Mouse (Mus musculus) erythroblast, embryonic 14.5 days (primary cell): ENCODE measurements around the gene Med19. TPM values are rescaled to one million over a fixed set of nuclear protein-coding genes. Genes with fewer than 3 reads are reported as not detected.
"Not testable (repeated sequence)": the region's sequence is repeated elsewhere in the genome, so short reads cannot be mapped to it uniquely, and the experiment has no call there.

Experiments
- H3K27me3 ChIP-seq: 2 replicates; pipeline ENCODE4 v1.6.1; 2012; ENCODE audit warnings: inconsistent platforms; ENCODE audit not compliant: control insufficient read depth
- H3K36me3 ChIP-seq: 2 replicates; pipeline ENCODE4 v1.6.1; 2012; ENCODE audit warnings: mild to moderate bottlenecking, inconsistent platforms; ENCODE audit not compliant: control insufficient read depth
- H3K4me1 ChIP-seq: 2 replicates; pipeline ENCODE4 v1.6.1; 2012; ENCODE audit warnings: inconsistent platforms; ENCODE audit not compliant: control insufficient read depth
- H3K4me3 ChIP-seq: replicated peaks from 2 replicates; pipeline ENCODE3; 2012; ENCODE audit warnings: moderate library complexity, mild to moderate bottlenecking, inconsistent platforms
- H3K9me3 ChIP-seq: 2 replicates; pipeline ENCODE4 v1.6.1; 2012; ENCODE audit warnings: low read length, inconsistent platforms, mixed read lengths; ENCODE audit not compliant: control insufficient read depth
- GATA1 ChIP-seq: IDR thresholded peaks from 2 replicates; pipeline ENCODE4 v1.6.1; 2012; ENCODE audit warnings: low read length, inconsistent platforms, mixed read lengths
- TAL1 ChIP-seq: IDR thresholded peaks from 3 replicates; pipeline ENCODE4 v1.6.1; 2012; ENCODE audit warnings: low read length, inconsistent platforms, mixed read lengths
- polyA plus RNA-seq: library from polyadenylated mRNA; stranded (reverse); fragments of >175 nt; gene quantifications from 2 replicates; pipeline ENCODE4 v1.2.3, GENCODE M21; 2012

Gene Med19
- polyA plus RNA-seq, 1 experiment: 3.1 TPM

GRCm38 (mm10) chr2:84726716-84727115 is 48.5 kb downstream of the Med19 start:
- Histone ChIP-seq H3K36me3 (peaks cover 67% of the 10 kb centered on the region), H3K27me3 (no peaks in the 10 kb centered on the region), H3K4me1 (peaks cover 83% of the 10 kb centered on the region), H3K4me3 (peak overlapping the region; percentile 91), H3K9me3 (no peaks in the 10 kb centered on the region)
- no peak for TF ChIP-seq TAL1
- no peak for TF ChIP-seq GATA1

GRCm38 (mm10) chr2:84727172-84727858 is 49.1 kb downstream of the Med19 start, which contains the start of gene Clp1:
TSS of gene Clp1 (minus strand) at chr2:84727350.
- H3K4me1 ChIP-seq: peaks cover 83% of the 10 kb centered on the region
- peak within 1 kb of the TSS; percentile 91 for H3K4me3 ChIP-seq
- no peaks in the 10 kb centered on the region for H3K9me3 ChIP-seq
- peaks cover 62% of the 10 kb centered on the region for H3K36me3 ChIP-seq
- no peaks in the 10 kb centered on the region for H3K27me3 ChIP-seq
- TF ChIP-seq TAL1 (no peak), GATA1 (no peak)

GRCm38 (mm10) chr2:84728191-84728590 is 50.0 kb downstream of the Med19 start:
- not testable (repeated sequence) for H3K9me3 ChIP-seq, H3K27me3 ChIP-seq
- H3K4me1 ChIP-seq: peaks cover 88% of the 10 kb centered on the region
- peak overlapping the region; percentile 91 for H3K4me3 ChIP-seq
- peaks cover 54% of the 10 kb centered on the region for H3K36me3 ChIP-seq

GRCm38 (mm10) chr2:84731206-84731605 is 53.0 kb downstream of the Med19 start:
- TF ChIP-seq GATA1 (no peak), TAL1 (no peak)

GRCm38 (mm10) chr2:84732394-84732793 is 54.2 kb downstream of the Med19 start:
- no peaks in the 10 kb centered on the region for H3K9me3 ChIP-seq
- peaks cover 58% of the 10 kb centered on the region for H3K36me3 ChIP-seq
- peaks cover 94% of the 10 kb centered on the region for H3K4me1 ChIP-seq
- peaks cover 22% of the 10 kb centered on the region for H3K27me3 ChIP-seq
- H3K4me3 ChIP-seq: peak overlapping the region; percentile 83
- peak; percentile 53; the same call in 2 of the 3 replicates for TF ChIP-seq TAL1
- peak; percentile 70 for TF ChIP-seq GATA1

More at GRCm38 (mm10) chr2:84731206-84731605, 53.0 kb downstream of the Med19 start:
- Histone ChIP-seq H3K36me3 (peaks cover 49% of the 10 kb centered on the region), H3K4me1 (peaks cover 86% of the 10 kb centered on the region), H3K9me3 (no peaks in the 10 kb centered on the region), H3K27me3 (peaks cover 10% of the 10 kb centered on the region), H3K4me3 (no peak overlapping the region)

- TF ChIP-seq GATA1 (no peak), TAL1 (no peak)
- Histone ChIP-seq H3K36me3 (peaks cover 71% of the 10 kb centered on the region), H3K4me3 (peak within 1 kb of the TSS; percentile 83), H3K9me3 (no peaks in the 10 kb centered on the region), H3K27me3 (peaks cover 36% of the 10 kb centered on the region), H3K4me1 (peaks cover 96% of the 10 kb centered on the region)
Observed at GRCm38 (mm10) chr2:84733579-84734300, 55.5 kb downstream of the Med19 start, which contains the start of gene Ypel4. TSS of gene Ypel4 (plus strand) at chr2:84734058.

- H3K4me1 ChIP-seq: peaks cover 97% of the 10 kb centered on the region
- TF ChIP-seq GATA1: no peak
- TF ChIP-seq TAL1: no peak
- peaks cover 36% of the 10 kb centered on the region for H3K27me3 ChIP-seq
- H3K4me3 ChIP-seq: peak overlapping the region; percentile 83
- no peaks in the 10 kb centered on the region for H3K9me3 ChIP-seq
- peaks cover 76% of the 10 kb centered on the region for H3K36me3 ChIP-seq
Observed at GRCm38 (mm10) chr2:84734351-84734864, 56.2 kb downstream of the Med19 start.

GRCm38 (mm10) chr2:84734919-84735318 is 56.7 kb downstream of the Med19 start:
- Histone ChIP-seq H3K4me1 (peaks cover 97% of the 10 kb centered on the region), H3K4me3 (peak overlapping the region; percentile 83), H3K36me3 (peaks cover 78% of the 10 kb centered on the region), H3K9me3 (no peaks in the 10 kb centered on the region), H3K27me3 (peaks cover 41% of the 10 kb centered on the region)
- no peak for TF ChIP-seq GATA1
- no peak for TF ChIP-seq TAL1

- H3K36me3 ChIP-seq: peaks cover 78% of the 10 kb centered on the region
- peak; percentile 100 for TF ChIP-seq TAL1
- peak; percentile 100 for TF ChIP-seq GATA1
- H3K9me3 ChIP-seq: no peaks in the 10 kb centered on the region
- H3K4me3 ChIP-seq: peak overlapping the region; percentile 83
- peaks cover 43% of the 10 kb centered on the region for H3K27me3 ChIP-seq
- peaks cover 97% of the 10 kb centered on the region for H3K4me1 ChIP-seq
Observed at GRCm38 (mm10) chr2:84735346-84735920, 57.2 kb downstream of the Med19 start.
